In the genomic region with DNA sequence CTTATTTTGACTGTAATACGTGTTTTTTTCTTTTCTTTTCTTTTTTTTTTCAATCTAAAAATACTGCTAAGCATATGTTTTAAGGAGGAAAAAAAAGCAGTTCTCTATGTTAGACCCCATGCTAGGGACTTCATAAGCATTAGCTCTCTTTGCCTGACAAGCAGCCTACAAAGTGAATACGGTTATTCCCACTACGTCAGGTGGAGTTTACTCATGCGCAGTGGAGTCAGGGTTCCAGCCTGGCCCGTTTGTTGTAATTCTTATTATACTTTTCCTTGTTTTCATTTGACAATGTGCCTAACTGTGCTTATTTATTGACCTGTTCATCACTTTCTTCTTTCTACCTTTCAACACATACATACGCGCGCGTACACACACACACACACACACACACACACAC, we compare ENCODE assay signal across 13 mouse cellular contexts. TPM values are rescaled to one million over a fixed set of nuclear protein-coding genes. Genes with fewer than 3 reads are reported as not detected.
"Had no signal": no experiment of that assay in that cellular context is flagged by ENCODE, and none has a peak within 500 bp of the region (broad histone marks: within the 10 kb centered on the region; RNA-seq: fewer than 3 reads in every experiment).

No protein-coding gene starts in this region.

- ATAC-seq: intestine, embryonic 15.5 days; lung, postnatal 0 days had no signal

- H3K9ac ChIP-seq: intestine, embryonic 15.5 days; liver, embryonic 15.5 days; midbrain, embryonic 12.5 days had no signal

- H3K27ac ChIP-seq: intestine, embryonic 15.5 days; layer of hippocampus, adult 2 months; limb, embryonic 10.5 days; liver, embryonic 15.5 days had no signal

- H3K4me3 ChIP-seq: intestine, embryonic 15.5 days; layer of hippocampus, adult 2 months; limb, embryonic 10.5 days; liver, embryonic 15.5 days; midbrain, embryonic 12.5 days had no signal

- DNase-seq: kidney, adult 18-20 months; kidney, postnatal 10 days; kidney, postnatal 4 days; lung, adult 2 months; lung, postnatal 4 days; right cerebral cortex, postnatal 14 days had no signal

- H3K9me3 ChIP-seq: intestine, embryonic 15.5 days; limb, embryonic 10.5 days; liver, embryonic 15.5 days; midbrain, embryonic 12.5 days had no signal

- H3K36me3 ChIP-seq: intestine, embryonic 15.5 days; limb, embryonic 10.5 days; liver, embryonic 15.5 days; midbrain, embryonic 12.5 days had no signal

- H3K27me3 ChIP-seq: intestine, embryonic 15.5 days; liver, embryonic 15.5 days; midbrain, embryonic 12.5 days had no signal

- H3K4me2 ChIP-seq: intestine, embryonic 15.5 days; liver, embryonic 11.5 days; liver, embryonic 15.5 days; midbrain, embryonic 12.5 days had no signal

- H3K4me1 ChIP-seq: liver, embryonic 15.5 days had no signal

RNA-seq across cellular contexts. Expression of a gene that starts 43.8 kb away (rescaled TPM):
- polyA plus RNA-seq: limb, embryonic 10.5 days; liver, embryonic 11.5 days; liver, embryonic 15.5 days; lung, postnatal 0 days had no signal
